Mouse (Mus musculus) MEL (cell line): ENCODE measurements around the gene Rbm14.

Experiments used
- CTCF ChIP-seq, 3 experiments: IDR thresholded peaks in 2 of 3; conservative IDR thresholded peaks in 1 of 3; 2 replicates each; pipeline ENCODE4 v1.5.1; 2011 to 2012; ENCODE audit warnings: low read length in 3 of 3, low read depth in 2 of 3, mild to moderate bottlenecking in 2 of 3, improper control_type of control experiment in 1 of 3, inconsistent platforms in 1 of 3, mixed read lengths in 1 of 3, moderate library complexity in 1 of 3; ENCODE audit not compliant: control insufficient read depth in 1 of 3, insufficient read depth in 1 of 3, poor library complexity in 1 of 3, severe bottlenecking in 1 of 3
- EP300 ChIP-seq, 2 experiments: IDR thresholded peaks; 2 replicates each; pipeline ENCODE4 v1.6.1; 2011; ENCODE audit warnings: improper control_type of control experiment in 2 of 2, low read length in 2 of 2, low read depth in 1 of 2, mild to moderate bottlenecking in 1 of 2
- GATA1 ChIP-seq: IDR thresholded peaks from 2 replicates; pipeline ENCODE4 v1.6.1; 2011; ENCODE audit warnings: low read depth, low read length, improper control_type of control experiment
- JUND ChIP-seq: IDR thresholded peaks from 2 replicates; pipeline ENCODE4 v1.6.1; 2011; ENCODE audit warnings: low read depth, mild to moderate bottlenecking, improper control_type of control experiment, low read length
- POLR2AphosphoS2 ChIP-seq: IDR thresholded peaks from 2 replicates; pipeline ENCODE4 v1.6.1; 2011; ENCODE audit warnings: low read length, improper control_type of control experiment
- SIN3A ChIP-seq: IDR thresholded peaks from 2 replicates; pipeline ENCODE4 v1.6.1; 2012; ENCODE audit warnings: low read length, improper control_type of control experiment, inconsistent platforms

DNA sequence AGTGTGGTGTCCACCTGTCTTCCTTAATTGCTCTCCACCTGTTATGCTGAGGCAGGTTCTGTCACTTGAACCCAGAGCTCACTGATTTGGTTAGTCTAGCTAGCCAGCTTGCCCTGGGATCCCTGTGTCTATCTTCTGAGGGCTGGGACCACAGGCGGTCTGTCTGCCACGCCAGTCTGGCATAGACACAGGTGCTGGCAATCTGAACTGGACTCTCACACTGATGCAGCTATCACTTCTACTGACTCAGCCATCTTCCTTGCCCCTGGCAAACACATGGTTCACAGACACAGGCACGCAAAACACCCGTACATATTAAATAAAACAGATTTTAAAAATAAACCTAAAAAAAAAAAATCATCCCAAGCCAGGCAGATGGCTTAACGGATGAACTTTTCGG is 25.6 kb upstream of the Rbm14 start:
- TF ChIP-seq CTCF (IDR thresholded peaks at IDR 0.05 in 2 of 3, conservative IDR thresholded peaks at IDR 0.05 in 1 of 3; ENCODE audit: control insufficient read depth in 1 of 3, insufficient read depth in 1 of 3, low read depth in 2 of 3, low read length in 3 of 3, poor library complexity in 1 of 3, severe bottlenecking in 1 of 3), result no peak
- no peak for TF ChIP-seq JUND
- TF ChIP-seq EP300 (IDR thresholded peaks at IDR 0.05; ENCODE audit: low read depth in 1 of 2, low read length in 2 of 2), result no peak
- no peak for TF ChIP-seq SIN3A
- TF ChIP-seq GATA1, result no peak
- TF ChIP-seq POLR2AphosphoS2, result no peak
